Mouse (Mus musculus): ENCODE data around the gene Fam219b.

GRCm38 (mm10) chr9:57520375-57521055 lies 16.8 kb upstream of the Fam219b start:
- TF ChIP-seq POLR2A (IDR thresholded peaks at IDR 0.05; ENCODE audit: low read depth, low read length) (no peak), CTCF (conservative IDR thresholded peaks at IDR 0.05; ENCODE audit: insufficient read depth, insufficient read length, low read depth, low read length) (no peak)

All from kidney, adult 2 months (tissue).